Mouse (Mus musculus) midbrain, embryonic 13.5 days (tissue): ENCODE results near the gene Foxe3. TPM values are rescaled to one million over a fixed set of nuclear protein-coding genes. Genes with fewer than 3 reads are reported as not detected.
"Not testable (repeated sequence)": the region's sequence is repeated elsewhere in the genome, so short reads cannot be mapped to it uniquely, and the experiment has no call there.

Experiments used
- ATAC-seq: fragments of 200-750 bp; cut with Nextera tagmentation; 2 replicates; pipeline ENCODE4 v1.8.0; 2017; ENCODE audit warnings: mild to moderate bottlenecking, moderate TSS enrichment, moderate library complexity
- H3K27ac ChIP-seq: fragments of 300-500 bp; sonication (generic); 2 replicates; pipeline ENCODE4 v1.5.1; 2015; ENCODE audit warnings: inconsistent platforms, mild to moderate bottlenecking, moderate library complexity
- H3K27me3 ChIP-seq: fragments of 300-500 bp; sonication (generic); 2 replicates; pipeline ENCODE4 v1.6.1; 2015; ENCODE audit warnings: mild to moderate bottlenecking, inconsistent platforms
- H3K36me3 ChIP-seq: fragments of 300-500 bp; sonication (generic); 2 replicates; pipeline ENCODE4 v1.6.1; 2015; ENCODE audit warnings: mild to moderate bottlenecking, inconsistent platforms
- H3K4me1 ChIP-seq: fragments of 300-500 bp; sonication (generic); replicated peaks from 2 replicates; pipeline ENCODE4 v1.6.1; 2015; ENCODE audit warnings: inconsistent platforms
- H3K4me2 ChIP-seq: fragments of 300-500 bp; sonication (generic); replicated peaks from 2 replicates; pipeline ENCODE4 v1.6.1; 2015; ENCODE audit warnings: moderate library complexity, mild to moderate bottlenecking, inconsistent platforms
- H3K4me3 ChIP-seq: fragments of 300-500 bp; sonication (generic); replicated peaks from 2 replicates; pipeline ENCODE4 v1.5.1; 2015; ENCODE audit warnings: mild to moderate bottlenecking, inconsistent platforms
- H3K9ac ChIP-seq: fragments of 300-500 bp; sonication (generic); replicated peaks from 2 replicates; pipeline ENCODE4 v1.6.1; 2015; ENCODE audit warnings: mild to moderate bottlenecking, inconsistent platforms
- H3K9me3 ChIP-seq: fragments of 300-500 bp; sonication (generic); 2 replicates; pipeline ENCODE4 v1.6.1; 2016; ENCODE audit warnings: mild to moderate bottlenecking, inconsistent platforms
- WGBS: fragments of 180-500 bp; shearing (Covaris S2); methylation state at CpG from one replicate; pipeline ENCODE4 v1.1.7; 2015; 5-methylcytosine and 5-hydroxymethylcytosine counted together
- polyA plus RNA-seq: library from polyadenylated mRNA; unstranded; fragments of >200 nt; fragmentation: Nextera tagmentation; extraction: Ambion mirVana; gene quantifications from 2 replicates; pipeline ENCODE4 v1.2.1, GENCODE M21; 2015

Foxe3 gene
- polyA plus RNA-seq: not detected in 2 replicates

DNA sequence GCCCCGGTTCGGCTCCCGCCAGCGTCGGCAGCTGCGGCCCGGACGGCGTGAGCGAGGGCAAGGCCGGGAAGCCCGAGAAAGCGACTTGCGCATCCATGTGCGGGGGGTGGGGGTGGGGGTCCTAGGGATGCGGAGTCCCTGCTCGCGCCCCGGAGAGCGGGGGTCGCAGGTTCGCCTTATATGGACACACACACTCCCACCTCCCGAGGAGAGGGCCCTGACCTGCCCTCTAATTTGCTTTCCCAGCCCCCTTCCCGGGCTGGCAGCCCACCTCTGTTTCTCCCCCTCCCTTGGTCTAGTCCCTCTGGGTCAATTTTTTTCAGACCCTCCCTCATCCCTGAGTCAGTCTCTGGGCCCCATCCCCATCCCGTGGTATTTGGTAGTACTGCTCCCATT is at the start of gene Foxe3:
TSS of gene Foxe3 (minus strand) at position 97 of the 396 bp plus-strand sequence.
- under 1% methylated on average over 24 of the region's 25 CpGs for WGBS
- H3K4me2 ChIP-seq: peak within 1 kb of the TSS; percentile 58
- H3K27me3 ChIP-seq: peaks cover 82% of the 10 kb centered on the region
- no peaks in the 10 kb centered on the region for H3K36me3 ChIP-seq
- peaks cover 13% of the 10 kb centered on the region for H3K4me1 ChIP-seq
- 0 out of 2 replicates have a peak within 1 kb of the TSS, but pooled peaks have one; percentile 6 for H3K9ac ChIP-seq
- peak; percentile 32 for ATAC-seq
- H3K4me3 ChIP-seq: peak within 1 kb of the TSS; percentile 41
- H3K27ac ChIP-seq: no peak within 1 kb of the TSS
- no peaks in the 10 kb centered on the region for H3K9me3 ChIP-seq

DNA sequence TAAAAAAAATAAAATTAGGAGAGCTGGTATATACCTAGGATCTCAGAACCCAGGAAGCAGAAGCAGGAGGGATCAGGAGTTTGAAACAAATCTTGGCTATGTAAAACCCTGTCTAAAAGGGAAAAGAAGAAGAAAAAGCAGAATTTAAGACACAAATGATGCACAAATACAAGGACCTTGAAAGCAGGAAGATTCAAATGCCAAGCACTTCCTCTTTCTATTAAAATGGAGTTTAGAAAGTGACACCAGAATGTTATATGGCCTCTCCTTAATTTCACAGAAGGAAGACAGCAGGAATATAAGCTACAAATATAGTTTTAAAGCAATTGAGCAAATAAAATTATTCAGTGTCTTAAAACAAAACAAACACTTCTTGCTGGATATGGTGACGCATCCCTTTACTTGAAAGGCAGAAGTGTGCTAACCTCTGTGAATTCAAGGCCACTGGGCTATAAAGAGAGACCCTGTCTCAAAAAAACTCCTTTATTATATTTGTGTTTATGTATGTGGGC is 47.5 kb upstream of the Foxe3 start:
- Histone ChIP-seq H3K27me3 (no peaks in the 10 kb centered on the region), H3K9me3 (no peaks in the 10 kb centered on the region), H3K4me1 (no peaks in the 10 kb centered on the region), H3K27ac (no peak overlapping the region), H3K4me2 (no peak overlapping the region), H3K4me3 (no peak overlapping the region), H3K9ac (no peak overlapping the region), H3K36me3 (peaks cover 6% of the 10 kb centered on the region)
- 92% methylated on average over 1 of the region's 1 CpGs for WGBS
- no peak for ATAC-seq

DNA sequence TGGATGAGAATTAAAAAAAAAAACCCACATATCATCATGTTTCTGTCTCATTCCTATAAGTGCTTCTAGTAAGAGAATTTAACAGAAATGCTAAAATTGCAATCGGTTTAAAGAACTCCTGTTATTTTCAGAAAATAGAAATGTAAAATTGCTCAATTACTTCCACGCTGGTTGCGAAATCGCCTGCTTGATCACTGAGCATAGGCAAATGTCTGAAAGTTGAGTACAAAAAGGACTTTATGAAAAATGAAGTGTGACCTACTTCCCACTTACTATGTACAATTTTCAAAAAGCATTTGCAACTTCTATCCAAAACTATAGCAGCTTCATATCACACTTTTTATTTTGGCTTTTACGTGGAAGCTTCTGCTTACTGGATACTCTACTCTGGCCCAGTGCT is 44.9 kb upstream of the Foxe3 start:
- Histone ChIP-seq H3K4me2 (no peak overlapping the region), H3K9ac (no peak overlapping the region), H3K4me1 (no peaks in the 10 kb centered on the region), H3K4me3 (no peak overlapping the region), H3K36me3 (peaks cover 28% of the 10 kb centered on the region), H3K27ac (no peak overlapping the region), H3K9me3 (no peaks in the 10 kb centered on the region), H3K27me3 (no peaks in the 10 kb centered on the region)
- WGBS: 95% methylated on average over 5 of the region's 5 CpGs
- ATAC-seq: no peak

DNA sequence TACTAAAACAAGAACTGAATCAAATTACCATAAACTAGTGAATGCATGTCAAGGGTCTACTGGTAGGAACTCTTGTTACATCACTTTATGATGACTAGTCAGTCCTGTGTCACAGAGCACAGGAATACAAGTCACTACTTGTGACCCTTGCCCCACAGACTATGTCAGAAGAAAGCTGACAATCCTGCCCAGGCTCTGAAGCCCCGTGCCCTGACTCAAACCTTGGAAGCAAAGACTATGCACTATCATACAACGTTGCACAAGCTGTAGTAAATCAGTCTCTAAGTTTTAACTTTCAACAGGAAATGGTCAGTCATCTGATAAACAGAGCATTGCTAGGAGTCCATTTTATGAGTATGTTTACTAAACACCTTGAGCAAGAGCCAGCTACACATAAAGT is 35.1 kb upstream of the Foxe3 start:
- not testable (repeated sequence) for H3K4me1 ChIP-seq, H3K27ac ChIP-seq, H3K9me3 ChIP-seq, H3K4me3 ChIP-seq, ATAC-seq, H3K27me3 ChIP-seq, H3K4me2 ChIP-seq, H3K9ac ChIP-seq
- WGBS: 95% methylated on average over 2 of the region's 2 CpGs
- H3K36me3 ChIP-seq: peaks cover 53% of the 10 kb centered on the region

DNA sequence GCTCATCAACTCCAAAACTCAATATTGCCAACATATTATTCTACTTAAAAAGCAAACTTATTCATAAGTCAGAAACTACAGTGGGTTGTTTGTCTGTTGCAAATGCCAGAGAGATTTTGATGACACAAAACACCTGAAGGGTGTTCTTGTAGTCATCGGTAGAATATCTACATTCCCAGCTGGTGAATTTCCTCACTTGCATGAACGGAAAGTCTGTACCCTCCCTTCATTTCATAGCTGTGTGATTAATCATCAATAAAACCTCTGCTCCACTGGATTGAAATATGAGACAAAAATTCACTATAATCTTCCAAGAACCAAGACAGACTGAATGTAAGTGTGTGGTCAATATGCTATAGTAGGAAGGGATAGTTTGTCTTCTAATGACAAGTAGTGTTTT is 33.7 kb upstream of the Foxe3 start:
- no peak overlapping the region for H3K27ac ChIP-seq
- H3K4me2 ChIP-seq: no peak overlapping the region
- no peak overlapping the region for H3K4me3 ChIP-seq
- WGBS: 95% methylated on average over 2 of the region's 2 CpGs
- no peak overlapping the region for H3K9ac ChIP-seq
- H3K36me3 ChIP-seq: peaks cover 39% of the 10 kb centered on the region
- no peaks in the 10 kb centered on the region for H3K4me1 ChIP-seq
- no peaks in the 10 kb centered on the region for H3K9me3 ChIP-seq
- no peak for ATAC-seq
- H3K27me3 ChIP-seq: no peaks in the 10 kb centered on the region

DNA sequence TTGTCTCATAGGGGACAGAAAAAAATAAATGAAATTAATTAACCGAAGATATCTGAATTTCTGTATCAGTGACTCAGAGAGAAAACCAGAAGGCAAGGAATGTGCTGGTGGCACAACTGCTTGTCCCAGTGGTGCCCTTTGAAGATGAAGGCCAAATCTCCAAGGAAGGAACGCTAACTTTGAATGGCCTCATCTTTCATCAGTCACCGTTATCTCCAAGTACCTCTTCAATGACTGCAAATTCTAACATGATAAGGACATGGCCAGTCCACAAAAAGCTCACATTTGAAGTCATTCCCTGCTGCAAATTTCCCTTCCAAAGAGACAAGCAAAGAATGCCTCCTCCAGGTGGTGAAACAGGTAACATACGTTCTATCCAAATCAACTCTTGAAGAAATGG is 33.0 kb upstream of the Foxe3 start:
- Histone ChIP-seq H3K27ac (no peak overlapping the region), H3K27me3 (no peaks in the 10 kb centered on the region), H3K36me3 (peaks cover 34% of the 10 kb centered on the region), H3K9me3 (no peaks in the 10 kb centered on the region), H3K4me3 (no peak overlapping the region), H3K4me2 (no peak overlapping the region), H3K9ac (no peak overlapping the region), H3K4me1 (no peaks in the 10 kb centered on the region)
- WGBS: 98% methylated on average over 4 of the region's 4 CpGs
- ATAC-seq: no peak

DNA sequence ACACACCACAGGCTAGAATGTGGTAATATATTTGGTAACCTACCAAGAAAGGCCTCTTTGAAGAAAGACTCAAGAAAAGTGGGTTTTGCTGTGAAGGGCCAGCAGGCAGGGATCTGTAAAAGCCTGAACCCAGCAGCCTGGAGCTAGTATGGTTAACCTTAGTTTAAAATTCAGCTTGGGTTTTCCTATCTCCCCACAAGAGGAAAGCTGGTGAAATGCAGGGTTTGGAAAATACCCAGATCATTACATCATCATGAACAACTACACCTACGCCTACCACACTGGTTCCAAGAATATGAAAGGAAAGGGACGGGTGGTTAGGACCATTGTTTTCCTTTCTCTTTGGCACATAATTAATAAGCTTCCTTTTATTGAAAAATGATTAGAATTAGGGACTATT is 32.4 kb upstream of the Foxe3 start:
- H3K36me3 ChIP-seq: peaks cover 33% of the 10 kb centered on the region
- no peak overlapping the region for H3K4me2 ChIP-seq
- no peak for ATAC-seq
- H3K4me3 ChIP-seq: no peak overlapping the region
- H3K27ac ChIP-seq: no peak overlapping the region
- H3K27me3 ChIP-seq: no peaks in the 10 kb centered on the region
- H3K9me3 ChIP-seq: no peaks in the 10 kb centered on the region
- H3K9ac ChIP-seq: no peak overlapping the region
- no peaks in the 10 kb centered on the region for H3K4me1 ChIP-seq
- WGBS: 91% methylated on average over 2 of the region's 2 CpGs

DNA sequence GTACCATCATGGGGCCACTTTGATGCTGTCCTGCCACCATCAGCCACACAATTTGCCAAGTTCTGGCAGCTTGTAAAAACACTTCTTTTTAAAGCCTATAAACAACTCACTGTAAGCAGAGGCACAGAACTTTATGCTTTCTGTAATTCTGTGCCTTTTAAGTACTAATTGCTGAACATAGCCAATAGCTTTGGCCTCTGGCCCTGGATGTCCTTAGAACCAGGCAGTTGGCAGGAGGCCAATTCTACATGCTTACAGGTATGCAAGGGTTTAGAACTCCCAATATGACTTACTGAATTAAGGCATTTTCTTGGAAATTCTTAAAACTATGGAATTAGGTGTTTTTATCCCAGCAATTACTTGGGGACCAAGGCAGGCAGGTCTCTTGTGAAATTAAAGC is 31.6 kb upstream of the Foxe3 start:
- ATAC-seq: no peak
- Histone ChIP-seq H3K4me3 (no peak overlapping the region), H3K9ac (no peak overlapping the region), H3K9me3 (no peaks in the 10 kb centered on the region), H3K27me3 (no peaks in the 10 kb centered on the region), H3K36me3 (peaks cover 25% of the 10 kb centered on the region), H3K27ac (no peak overlapping the region), H3K4me1 (no peaks in the 10 kb centered on the region), H3K4me2 (no peak overlapping the region)

DNA sequence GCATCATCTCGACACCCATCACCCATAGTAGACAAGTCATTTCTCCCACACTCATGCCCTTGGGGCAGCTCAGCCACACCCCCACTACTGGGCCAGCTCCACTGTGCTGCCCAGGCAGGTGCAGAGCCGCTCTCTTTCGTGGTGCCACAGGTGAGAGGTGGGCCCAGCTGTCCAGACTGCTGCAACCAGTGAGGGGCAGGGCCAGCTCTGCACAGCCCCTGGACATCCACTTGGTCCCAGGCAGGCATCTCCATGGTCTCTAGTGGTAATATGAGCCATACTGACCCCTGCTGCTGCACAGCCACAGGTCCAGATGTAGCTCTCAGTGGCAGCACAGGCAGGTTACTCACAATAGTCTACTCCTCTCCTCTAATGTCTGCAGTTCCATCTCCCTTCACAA is 27.4 kb upstream of the Foxe3 start:
- Histone ChIP-seq H3K9me3 (no peaks in the 10 kb centered on the region), H3K27ac (no peak overlapping the region), H3K4me1 (no peaks in the 10 kb centered on the region), H3K36me3 (no peaks in the 10 kb centered on the region), H3K4me3 (no peak overlapping the region), H3K9ac (no peak overlapping the region), H3K27me3 (peaks cover 8% of the 10 kb centered on the region; the same call in 1 of the 2 replicates), H3K4me2 (no peak overlapping the region)
- WGBS: 91% methylated on average over 3 of the region's 3 CpGs
- ATAC-seq: peak; percentile 38; the same call in 1 of the 2 replicates

DNA sequence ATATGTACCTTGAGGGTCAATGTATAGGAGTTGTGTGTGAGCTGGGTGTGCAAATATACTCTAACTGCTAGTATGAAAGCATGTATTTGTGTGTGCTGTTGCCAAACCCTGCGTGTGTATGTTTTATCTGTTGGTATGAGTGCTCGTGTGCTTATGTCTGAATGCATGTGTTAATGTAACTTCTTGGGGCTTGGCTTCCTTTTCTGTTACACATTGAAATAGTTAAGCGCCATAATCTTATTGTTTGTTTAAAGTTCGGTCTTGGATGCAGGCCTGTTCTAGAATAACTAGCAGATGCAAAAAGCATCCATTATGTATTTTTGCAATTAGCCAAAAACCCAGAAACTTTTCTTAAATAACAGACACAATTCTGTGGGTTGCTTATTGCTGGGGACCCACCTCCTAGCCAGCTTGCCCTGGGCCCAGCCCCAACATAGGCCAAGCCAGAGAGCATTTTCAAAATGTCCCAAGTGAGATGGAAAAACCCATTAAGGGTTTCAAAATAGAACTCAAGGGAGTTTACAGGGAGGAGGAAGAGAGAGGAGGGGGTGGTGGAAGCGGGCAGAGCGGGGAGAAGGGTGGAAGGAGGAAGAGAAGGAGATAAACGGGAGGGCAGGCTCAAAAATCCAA is 22.2 kb upstream of the Foxe3 start:
- no peaks in the 10 kb centered on the region for H3K9me3 ChIP-seq
- 70% methylated on average over 7 of the region's 7 CpGs for WGBS
- H3K27ac ChIP-seq: no peak overlapping the region
- H3K27me3 ChIP-seq: peaks cover 23% of the 10 kb centered on the region
- no peak overlapping the region for H3K9ac ChIP-seq
- ATAC-seq: no peak
- no peak overlapping the region for H3K4me3 ChIP-seq
- H3K36me3 ChIP-seq: no peaks in the 10 kb centered on the region
- no peak overlapping the region for H3K4me2 ChIP-seq
- no peaks in the 10 kb centered on the region for H3K4me1 ChIP-seq

DNA sequence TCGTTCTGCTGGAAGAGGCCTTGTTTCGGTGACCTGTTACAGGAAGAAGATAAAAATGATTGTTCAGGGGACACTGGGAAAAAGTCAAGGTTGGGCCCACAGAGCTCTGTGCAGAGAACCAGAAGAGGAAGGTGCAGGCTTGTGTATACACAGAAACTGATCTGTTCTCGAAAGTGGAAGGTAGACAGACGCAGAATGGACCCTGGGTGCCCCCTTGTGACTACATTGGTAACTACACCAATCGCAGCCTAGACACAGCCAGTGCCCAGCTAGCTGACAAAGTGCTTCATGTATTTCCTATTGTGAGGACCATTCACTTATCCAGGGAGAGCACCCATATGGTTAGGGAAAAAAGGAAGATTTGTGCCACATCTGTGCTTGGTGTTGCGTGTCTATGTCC is 21.6 kb upstream of the Foxe3 start:
- H3K27ac ChIP-seq: no peak overlapping the region
- H3K4me3 ChIP-seq: no peak overlapping the region
- no peak overlapping the region for H3K9ac ChIP-seq
- H3K27me3 ChIP-seq: peaks cover 23% of the 10 kb centered on the region
- H3K4me1 ChIP-seq: no peaks in the 10 kb centered on the region
- H3K36me3 ChIP-seq: no peaks in the 10 kb centered on the region
- H3K4me2 ChIP-seq: no peak overlapping the region
- peak; percentile 81 for ATAC-seq
- H3K9me3 ChIP-seq: no peaks in the 10 kb centered on the region
- 31% methylated on average over 6 of the region's 6 CpGs for WGBS

DNA sequence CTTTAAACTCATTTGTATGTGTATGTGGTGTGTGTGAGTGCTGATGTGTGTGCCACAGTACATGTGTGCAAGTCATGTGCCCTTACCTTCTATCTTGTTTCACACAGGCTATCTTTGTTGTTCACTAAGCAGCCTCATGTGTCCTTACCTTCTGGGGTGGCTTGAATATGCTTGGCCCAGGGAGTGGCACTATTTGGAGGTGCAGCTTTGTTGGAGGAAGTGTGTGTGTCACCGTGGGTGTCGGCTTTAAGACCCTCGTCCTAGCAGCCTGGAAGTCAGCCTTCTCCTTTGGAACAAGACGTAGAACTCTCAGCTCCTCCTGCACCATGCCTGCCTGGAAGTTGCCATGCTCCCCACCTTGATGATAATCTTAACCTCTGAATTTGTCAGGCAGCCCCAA is 20.6 kb upstream of the Foxe3 start:
- 83% methylated on average over 4 of the region's 4 CpGs for WGBS
- peaks cover 3% of the 10 kb centered on the region; the same call in 1 of the 2 replicates for H3K4me1 ChIP-seq
- no peak overlapping the region for H3K4me3 ChIP-seq

DNA sequence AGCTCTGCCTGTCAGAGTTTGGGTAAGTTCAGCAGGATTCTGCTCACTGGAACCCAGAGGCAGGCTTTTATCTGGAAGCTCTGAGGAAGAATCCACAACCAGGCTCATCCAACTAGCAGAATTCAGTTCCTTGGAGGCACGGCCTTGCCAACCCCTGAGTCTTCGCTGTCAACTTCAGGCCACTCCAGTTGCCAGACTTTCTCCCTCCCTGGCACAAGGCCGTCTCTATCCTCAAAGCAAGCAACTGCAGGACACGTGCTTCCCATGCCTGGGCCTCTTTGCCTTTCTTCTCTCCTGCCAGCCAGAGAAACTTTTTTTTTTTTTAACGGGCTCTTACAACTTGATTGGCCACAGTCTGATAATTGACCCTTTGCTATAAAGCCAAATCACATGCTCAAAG is 19.2 kb upstream of the Foxe3 start:
- no peak overlapping the region for H3K4me3 ChIP-seq
- no peaks in the 10 kb centered on the region for H3K9me3 ChIP-seq
- WGBS: 32% methylated on average over 5 of the region's 5 CpGs
- H3K4me1 ChIP-seq: peaks cover 3% of the 10 kb centered on the region; the same call in 1 of the 2 replicates
- H3K9ac ChIP-seq: 0 out of 2 replicates have a peak overlapping the region, but pooled peaks have one; percentile 10
- no peak overlapping the region for H3K4me2 ChIP-seq
- H3K27ac ChIP-seq: no peak overlapping the region
- ATAC-seq: no peak
- H3K27me3 ChIP-seq: peaks cover 23% of the 10 kb centered on the region
- no peaks in the 10 kb centered on the region for H3K36me3 ChIP-seq

More for the DNA sequence above, 20.6 kb upstream of the Foxe3 start:
- peak; percentile 22; the same call in 1 of the 2 replicates for ATAC-seq
- Histone ChIP-seq H3K9me3 (no peaks in the 10 kb centered on the region), H3K9ac (no peak overlapping the region), H3K27me3 (peaks cover 23% of the 10 kb centered on the region), H3K4me2 (no peak overlapping the region), H3K27ac (no peak overlapping the region), H3K36me3 (no peaks in the 10 kb centered on the region)
